Mouse (Mus musculus): ENCODE measurements at regions not wholly inside any gene's neighbourhood (a gene's known extent, or its start where the extent isn't known, plus 50 kb on each side); places are given as distances from the start of the nearest gene placed in this dataset.

GRCm38 (mm10) chr15:67373030-67373429 lies 872.3 kb upstream of the Lrrc6 start:
- ATAC-seq: no peak

- no peak for ATAC-seq
Measured at GRCm38 (mm10) chr15:67364099-67364756, 863.5 kb upstream of the Lrrc6 start.

GRCm38 (mm10) chr15:67361012-67361571 lies 860.4 kb upstream of the Lrrc6 start:
- peak; percentile 14 for ATAC-seq

GRCm38 (mm10) chr15:67357867-67358266 lies 857.2 kb upstream of the Lrrc6 start:
- ATAC-seq: no peak

GRCm38 (mm10) chr15:67355334-67355733 lies 854.6 kb upstream of the Lrrc6 start:
- ATAC-seq: no peak

- ATAC-seq: no peak
Measured at GRCm38 (mm10) chr15:67354598-67355159, 854.0 kb upstream of the Lrrc6 start.

- ATAC-seq: no peak
Measured at GRCm38 (mm10) chr15:67349501-67349900, 848.8 kb upstream of the Lrrc6 start.

- ATAC-seq: peak; percentile 36
Measured at GRCm38 (mm10) chr15:67345179-67346148, 844.8 kb upstream of the Lrrc6 start.

- ATAC-seq: no peak
Measured at GRCm38 (mm10) chr15:67342050-67342449, 841.3 kb upstream of the Lrrc6 start.

GRCm38 (mm10) chr15:67337040-67337395 lies 836.3 kb upstream of the Lrrc6 start:
- ATAC-seq: no peak

- no peak for ATAC-seq
Measured at GRCm38 (mm10) chr15:67336294-67337039, 835.8 kb upstream of the Lrrc6 start.

GRCm38 (mm10) chr15:67332521-67332920 lies 831.8 kb upstream of the Lrrc6 start:
- no peak for ATAC-seq

GRCm38 (mm10) chr15:67320292-67320691 lies 819.6 kb upstream of the Lrrc6 start:
- no peak for ATAC-seq

- no peak for ATAC-seq
Measured at GRCm38 (mm10) chr15:67315202-67315601, 814.5 kb upstream of the Lrrc6 start.

GRCm38 (mm10) chr15:67313648-67314047 lies 812.9 kb upstream of the Lrrc6 start:
- no peak for ATAC-seq

- no peak for ATAC-seq
Measured at GRCm38 (mm10) chr15:67305681-67306080, 805.0 kb upstream of the Lrrc6 start.

GRCm38 (mm10) chr15:67303804-67304203 lies 803.1 kb upstream of the Lrrc6 start:
- ATAC-seq: no peak

GRCm38 (mm10) chr15:67301871-67302363 lies 801.2 kb upstream of the Lrrc6 start:
- ATAC-seq: no peak

- no peak for ATAC-seq
Measured at GRCm38 (mm10) chr15:67301024-67301423, 800.3 kb upstream of the Lrrc6 start.

- no peak for ATAC-seq
Measured at GRCm38 (mm10) chr15:67294797-67295196, 794.1 kb upstream of the Lrrc6 start.

GRCm38 (mm10) chr15:67289749-67290148 lies 789.0 kb upstream of the Lrrc6 start:
- ATAC-seq: peak; percentile 93

- no peak for ATAC-seq
Measured at GRCm38 (mm10) chr15:67284941-67285340, 784.2 kb upstream of the Lrrc6 start.
